Mouse (Mus musculus) kidney, embryonic 15.5 days (tissue): ENCODE results near the gene Prss36. TPM values are rescaled to one million over a fixed set of nuclear protein-coding genes. Genes with fewer than 3 reads are reported as not detected.

ENCODE experiments used
- ATAC-seq: fragments of 200-750 bp; cut with Nextera tagmentation; replicated peaks from 2 replicates; pipeline ENCODE4 v1.8.0; 2017; ENCODE audit warnings: moderate TSS enrichment; ENCODE audit not compliant: low FRiP score
- H3K27ac ChIP-seq: fragments of 300-500 bp; sonication (generic); 2 replicates; pipeline ENCODE4 v1.5.1; 2015; ENCODE audit warnings: mild to moderate bottlenecking, inconsistent platforms
- H3K27me3 ChIP-seq: fragments of 300-500 bp; sonication (generic); 2 replicates; pipeline ENCODE4 v1.6.1; 2015; ENCODE audit warnings: inconsistent platforms
- H3K36me3 ChIP-seq: fragments of 300-500 bp; sonication (generic); 2 replicates; pipeline ENCODE4 v1.6.1; 2015; ENCODE audit warnings: inconsistent platforms
- H3K4me1 ChIP-seq: fragments of 300-500 bp; sonication (generic); 2 replicates; pipeline ENCODE4 v1.6.1; 2015; ENCODE audit warnings: inconsistent platforms
- H3K4me2 ChIP-seq: fragments of 300-500 bp; sonication (generic); 2 replicates; pipeline ENCODE4 v1.6.1; 2015; ENCODE audit warnings: moderate library complexity, mild to moderate bottlenecking, inconsistent platforms
- H3K4me3 ChIP-seq: fragments of 300-500 bp; sonication (generic); replicated peaks from 2 replicates; pipeline ENCODE4 v1.5.1; 2015; ENCODE audit warnings: mild to moderate bottlenecking, inconsistent platforms
- H3K9ac ChIP-seq: fragments of 300-500 bp; sonication (generic); 2 replicates; pipeline ENCODE4 v1.6.1; 2015; ENCODE audit warnings: mild to moderate bottlenecking, inconsistent platforms
- H3K9me3 ChIP-seq: fragments of 300-500 bp; sonication (generic); replicated peaks from 2 replicates; pipeline ENCODE4 v1.6.1; 2016; ENCODE audit warnings: inconsistent platforms
- WGBS: fragments of 180-500 bp; shearing (Covaris S2); methylation state at CpG from one replicate; pipeline ENCODE4 v1.1.7; 2015; ENCODE audit warnings: mixed read lengths; 5-methylcytosine and 5-hydroxymethylcytosine counted together
- polyA plus RNA-seq: library from polyadenylated mRNA; unstranded; fragments of >200 nt; fragmentation: Nextera tagmentation; extraction: Ambion mirVana; gene quantifications from 2 replicates; pipeline ENCODE4 v1.2.1, GENCODE M21; 2015

Gene Prss36
- polyA plus RNA-seq, 1 experiment from 2014 or later = 11.5 TPM

DNA sequence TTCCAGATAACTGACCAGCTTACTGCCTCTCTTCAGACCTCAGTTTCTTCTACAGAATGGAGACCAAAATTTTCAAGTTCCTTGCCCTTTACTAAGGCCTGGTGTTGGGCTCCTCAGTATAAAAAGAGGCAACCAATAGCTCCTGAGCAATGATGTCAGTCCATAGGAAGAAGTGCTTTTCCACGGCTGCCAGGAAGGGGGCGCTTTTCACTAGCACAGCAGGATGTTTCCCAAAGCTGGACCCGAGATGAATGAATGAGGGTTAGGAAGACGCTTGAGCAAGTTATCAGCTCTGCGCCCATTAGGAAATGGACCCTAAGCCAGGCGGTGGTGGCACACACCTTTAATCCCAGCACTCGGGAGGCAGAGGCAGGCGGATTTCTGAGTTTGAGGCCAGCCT, 25.0 kb downstream of the Prss36 start:
- peaks cover 26% of the 10 kb centered on the region for H3K4me1 ChIP-seq
- peaks cover 78% of the 10 kb centered on the region for H3K36me3 ChIP-seq
- no peak overlapping the region for H3K9ac ChIP-seq
- no peak overlapping the region for H3K27ac ChIP-seq
- 68% methylated on average over 8 of the region's 8 CpGs for WGBS
- ATAC-seq = no peak
- H3K27me3 ChIP-seq = no peaks in the 10 kb centered on the region
- H3K4me3 ChIP-seq = no peak overlapping the region
- H3K4me2 ChIP-seq = no peak overlapping the region
- no peaks in the 10 kb centered on the region for H3K9me3 ChIP-seq

DNA sequence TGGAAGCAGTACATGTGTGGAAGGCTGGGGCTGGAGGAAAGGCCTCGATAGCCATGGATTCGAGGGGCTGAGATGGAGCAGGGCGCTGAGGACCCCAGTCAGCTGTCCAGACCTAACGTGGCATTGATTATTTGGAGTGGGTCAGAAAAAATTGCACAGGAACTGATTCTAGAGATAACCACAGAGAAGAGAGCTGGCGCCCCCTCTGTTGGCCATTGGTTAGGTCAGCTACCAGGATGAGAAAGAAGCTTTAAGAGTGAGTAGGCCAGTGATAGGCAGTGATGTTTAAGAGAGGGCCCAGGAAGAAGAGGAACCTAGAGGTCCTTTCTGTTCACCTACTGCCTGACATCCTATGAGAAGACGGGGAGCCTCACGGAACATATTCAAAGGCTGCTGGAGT, 27.2 kb downstream of the Prss36 start:
- H3K27ac ChIP-seq = no peak overlapping the region
- H3K4me1 ChIP-seq = peaks cover 5% of the 10 kb centered on the region
- no peak overlapping the region for H3K4me3 ChIP-seq
- H3K36me3 ChIP-seq = peaks cover 77% of the 10 kb centered on the region
- H3K9ac ChIP-seq = no peak overlapping the region
- 86% methylated on average over 7 of the region's 7 CpGs for WGBS
- H3K27me3 ChIP-seq = no peaks in the 10 kb centered on the region
- no peaks in the 10 kb centered on the region for H3K9me3 ChIP-seq
- H3K4me2 ChIP-seq = no peak overlapping the region
- ATAC-seq = no peak

DNA sequence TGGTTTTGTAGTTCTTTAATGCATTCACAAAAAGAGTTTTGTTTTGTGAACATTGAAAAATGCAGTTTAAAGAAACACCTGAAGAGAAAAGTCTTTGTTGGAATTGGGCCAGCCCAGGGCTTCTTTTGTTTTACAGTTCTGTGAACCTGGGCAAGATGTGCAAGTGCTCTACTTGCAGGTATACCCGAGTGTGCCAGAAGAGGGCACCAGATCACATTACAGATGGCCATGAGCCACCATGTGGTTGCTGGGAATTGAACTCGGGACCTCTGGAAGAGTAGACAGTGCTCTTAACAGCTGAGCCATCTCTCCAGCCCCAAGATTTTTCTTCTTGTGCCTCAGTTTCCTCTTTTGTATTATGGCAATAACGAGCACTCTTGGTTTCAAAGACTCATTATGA, 28.3 kb downstream of the Prss36 start:
- H3K4me2 ChIP-seq = no peak overlapping the region
- H3K9me3 ChIP-seq = no peaks in the 10 kb centered on the region
- H3K4me1 ChIP-seq = peaks cover 3% of the 10 kb centered on the region
- no peak for ATAC-seq
- no peaks in the 10 kb centered on the region for H3K27me3 ChIP-seq
- H3K9ac ChIP-seq = no peak overlapping the region
- H3K4me3 ChIP-seq = no peak overlapping the region
- 53% methylated on average over 3 of the region's 3 CpGs for WGBS
- H3K36me3 ChIP-seq = peaks cover 70% of the 10 kb centered on the region
- no peak overlapping the region for H3K27ac ChIP-seq

DNA sequence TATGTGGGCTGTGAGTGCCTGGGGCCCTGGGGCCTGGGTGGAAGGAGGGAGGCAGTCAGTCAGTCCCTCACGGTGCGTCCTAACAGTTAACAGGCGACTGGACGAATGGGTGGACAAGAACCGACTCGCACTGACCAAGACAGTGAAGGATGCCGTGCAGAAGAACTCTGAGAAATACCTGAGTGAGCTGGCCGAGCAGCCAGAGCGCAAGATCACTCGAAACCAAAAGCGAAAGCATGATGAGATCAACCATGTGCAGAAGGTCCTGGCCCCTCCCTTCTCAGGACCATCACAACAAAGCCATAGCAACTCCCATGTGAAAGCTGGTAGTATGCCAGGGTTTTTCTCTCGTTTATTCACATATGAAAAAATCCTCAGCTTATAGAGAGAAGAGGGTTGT, 31.2 kb downstream of the Prss36 start:
- no peak overlapping the region for H3K27ac ChIP-seq
- H3K4me1 ChIP-seq = peaks cover 14% of the 10 kb centered on the region
- ATAC-seq = no peak
- peaks cover 45% of the 10 kb centered on the region for H3K36me3 ChIP-seq
- no peak overlapping the region for H3K9ac ChIP-seq
- H3K9me3 ChIP-seq = no peaks in the 10 kb centered on the region
- no peak overlapping the region for H3K4me2 ChIP-seq
- H3K4me3 ChIP-seq = no peak overlapping the region
- no peaks in the 10 kb centered on the region for H3K27me3 ChIP-seq
- 93% methylated on average over 12 of the region's 12 CpGs for WGBS

DNA sequence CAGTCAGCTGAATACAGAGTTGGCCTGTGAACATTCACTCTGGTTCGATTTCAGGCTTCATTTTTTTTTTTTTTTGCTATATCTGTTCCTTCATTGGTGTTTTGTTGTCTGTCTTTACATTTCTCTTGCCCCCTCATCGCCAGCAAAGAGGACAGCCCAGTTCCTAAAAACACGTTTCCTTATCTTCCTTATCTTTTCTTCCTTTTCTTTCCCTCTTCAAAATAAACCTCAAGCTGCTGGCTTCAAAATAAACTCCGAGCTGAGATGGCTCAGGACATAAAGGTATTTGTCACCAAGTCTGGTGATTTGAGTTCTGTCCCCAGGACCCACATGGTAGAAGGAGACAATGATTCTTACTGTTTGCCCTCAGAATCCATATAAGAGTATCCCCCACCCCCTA, 33.6 kb downstream of the Prss36 start:
- peaks cover 14% of the 10 kb centered on the region for H3K4me1 ChIP-seq
- peak overlapping the region; percentile 85 for H3K4me3 ChIP-seq
- peaks cover 58% of the 10 kb centered on the region for H3K36me3 ChIP-seq
- peak overlapping the region; percentile 91 for H3K27ac ChIP-seq
- peak overlapping the region; percentile 82 for H3K9ac ChIP-seq
- ATAC-seq = no peak
- H3K4me2 ChIP-seq = peak overlapping the region; percentile 82
- H3K9me3 ChIP-seq = no peaks in the 10 kb centered on the region
- WGBS = 23% methylated on average over 4 of the region's 4 CpGs
- no peaks in the 10 kb centered on the region for H3K27me3 ChIP-seq

DNA sequence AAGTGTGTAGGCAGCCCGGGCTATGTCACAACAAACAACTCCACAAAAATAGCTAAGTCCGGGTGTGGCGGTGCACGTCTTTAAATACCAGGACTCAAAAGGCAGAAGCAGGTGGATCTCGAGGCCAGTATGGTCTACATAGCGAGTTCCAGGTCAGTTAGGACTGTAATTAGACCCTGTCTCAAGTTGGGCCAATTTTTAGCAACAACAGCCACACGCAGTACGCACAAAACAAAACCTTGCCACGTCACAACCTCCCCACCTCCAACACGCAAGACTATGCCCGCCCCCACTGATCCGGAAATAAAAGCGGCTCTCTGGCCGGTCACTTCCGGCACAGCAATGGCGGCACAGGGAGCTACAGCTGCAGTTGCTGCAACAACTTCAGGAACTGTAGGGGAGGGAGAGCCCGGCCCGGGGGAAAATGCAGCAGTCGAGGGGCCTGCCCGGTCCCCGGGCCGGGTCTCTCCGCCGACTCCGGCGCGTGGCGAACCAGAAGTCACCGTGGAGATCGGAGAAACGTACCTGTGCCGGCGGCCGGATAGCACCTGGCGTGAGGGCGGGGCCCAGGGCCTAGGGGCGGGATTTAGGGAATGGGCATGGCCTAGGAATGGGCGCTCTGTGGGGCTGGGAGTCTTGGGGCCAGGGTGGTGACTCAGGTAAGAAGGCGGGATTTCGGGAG, 34.2 kb downstream of the Prss36 start, which contains the start of gene Kat8:
TSS of gene Kat8 (plus strand) at position 327 of the 682 bp plus-strand sequence.
- H3K36me3 ChIP-seq = peaks cover 58% of the 10 kb centered on the region
- H3K9ac ChIP-seq = peak within 1 kb of the TSS; percentile 82
- no peaks in the 10 kb centered on the region for H3K27me3 ChIP-seq
- H3K4me3 ChIP-seq = peak within 1 kb of the TSS; percentile 85
- H3K4me2 ChIP-seq = peak within 1 kb of the TSS; percentile 82
- peak within 1 kb of the TSS; percentile 91 for H3K27ac ChIP-seq
- peak; percentile 97 for ATAC-seq
- no peaks in the 10 kb centered on the region for H3K9me3 ChIP-seq
- H3K4me1 ChIP-seq = peaks cover 14% of the 10 kb centered on the region
- 1% methylated on average over 40 of the region's 40 CpGs for WGBS

DNA sequence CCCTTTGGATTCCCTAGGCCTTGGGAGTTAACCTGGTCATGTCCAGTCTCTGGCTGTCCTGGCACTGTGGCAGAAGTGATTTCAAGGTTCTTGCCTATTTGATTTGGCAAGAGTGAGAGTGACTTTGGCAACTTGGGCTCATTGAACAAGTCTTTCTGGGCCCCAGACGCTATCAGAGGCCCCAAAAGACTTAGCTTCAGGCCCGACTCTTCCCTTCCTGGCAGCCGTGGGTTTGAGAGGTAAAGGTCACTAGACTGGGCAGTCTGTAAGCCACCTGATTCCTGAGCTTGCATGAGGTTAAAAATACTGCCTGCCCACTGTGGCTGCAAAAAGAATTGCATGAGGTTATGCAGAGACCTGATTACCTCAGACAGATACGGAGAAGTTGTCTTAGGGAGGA, 37.9 kb downstream of the Prss36 start:
- no peaks in the 10 kb centered on the region for H3K9me3 ChIP-seq
- no peak for ATAC-seq
- no peaks in the 10 kb centered on the region for H3K27me3 ChIP-seq
- H3K36me3 ChIP-seq = peaks cover 54% of the 10 kb centered on the region
- H3K4me3 ChIP-seq = no peak overlapping the region
- H3K9ac ChIP-seq = no peak overlapping the region
- no peak overlapping the region for H3K27ac ChIP-seq
- H3K4me2 ChIP-seq = no peak overlapping the region
- WGBS = 90% methylated on average over 4 of the region's 4 CpGs
- peaks cover 32% of the 10 kb centered on the region for H3K4me1 ChIP-seq

DNA sequence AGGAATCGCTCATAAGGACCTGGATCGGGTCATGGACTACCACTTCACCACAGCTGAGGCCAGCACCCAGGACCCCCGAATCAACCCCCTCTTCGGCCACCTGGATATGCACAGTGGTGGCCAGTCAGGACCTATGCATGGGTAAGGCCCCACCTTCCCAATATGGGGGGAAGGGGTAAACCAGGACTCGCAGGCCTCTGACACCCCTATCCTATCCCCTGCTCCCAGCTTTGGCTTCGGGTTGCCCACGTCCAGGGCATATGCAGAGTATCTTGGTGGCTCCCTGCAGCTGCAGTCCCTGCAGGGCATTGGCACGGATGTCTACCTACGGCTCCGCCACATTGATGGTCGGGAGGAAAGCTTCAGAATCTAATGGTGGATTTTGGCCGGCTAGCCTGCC, 38.6 kb downstream of the Prss36 start:
- H3K27me3 ChIP-seq = no peaks in the 10 kb centered on the region
- peaks cover 26% of the 10 kb centered on the region for H3K4me1 ChIP-seq
- no peaks in the 10 kb centered on the region for H3K9me3 ChIP-seq
- no peak overlapping the region for H3K27ac ChIP-seq
- no peak overlapping the region for H3K4me3 ChIP-seq
- H3K9ac ChIP-seq = no peak overlapping the region
- peaks cover 54% of the 10 kb centered on the region for H3K36me3 ChIP-seq
- ATAC-seq = no peak
- WGBS = 94% methylated on average over 12 of the region's 12 CpGs
- no peak overlapping the region for H3K4me2 ChIP-seq

DNA sequence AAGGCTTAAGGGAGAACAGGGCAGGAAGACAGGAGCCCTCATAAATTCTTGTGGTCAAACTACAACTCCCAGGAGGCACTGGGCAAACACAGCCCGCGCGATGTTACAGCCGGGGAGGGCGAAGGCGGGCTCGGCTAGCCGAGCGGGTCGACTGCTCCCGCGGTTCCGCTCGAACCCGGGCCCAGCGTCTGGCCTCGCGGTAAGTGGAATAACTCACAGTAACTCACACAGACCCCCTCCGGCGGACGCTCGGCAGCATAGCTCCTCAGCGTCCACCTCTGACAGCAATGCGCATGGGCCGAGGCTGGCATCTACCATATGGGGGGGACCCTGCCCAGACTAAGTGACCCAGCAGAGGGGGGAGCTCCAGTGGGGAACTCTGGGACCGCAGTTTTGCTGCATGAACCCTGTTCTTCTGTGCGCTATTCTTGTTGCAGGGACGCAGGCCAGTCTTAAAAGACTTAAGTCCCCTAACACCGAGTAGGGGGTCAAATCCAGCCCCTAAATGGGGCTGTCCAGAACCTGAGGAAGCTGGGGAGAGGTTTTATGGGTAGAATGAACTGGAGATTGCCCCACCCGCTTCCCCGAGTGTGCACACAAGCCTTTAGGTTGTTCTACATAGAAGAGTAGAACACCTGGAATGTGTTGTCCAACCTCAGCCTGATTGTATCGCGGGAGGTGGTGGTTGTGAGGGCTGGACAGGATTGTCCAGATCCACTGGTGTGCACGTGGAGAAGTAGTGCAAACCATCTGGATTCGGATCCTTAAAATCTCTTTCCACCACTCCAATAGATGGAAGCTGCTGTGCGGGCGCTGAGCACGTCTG, 42.3 kb downstream of the Prss36 start, which contains the start of gene Bckdk:
TSS of gene Bckdk (plus strand) at position 112 of the 826 bp plus-strand sequence.
- 0 out of 2 replicates have a peak, but pooled peaks cover 4% of the 10 kb centered on the region for H3K27me3 ChIP-seq
- peak; percentile 93 for ATAC-seq
- peak within 1 kb of the TSS; percentile 92 for H3K27ac ChIP-seq
- peaks cover 43% of the 10 kb centered on the region for H3K36me3 ChIP-seq
- peak within 1 kb of the TSS; percentile 73 for H3K4me2 ChIP-seq
- H3K4me1 ChIP-seq = peaks cover 18% of the 10 kb centered on the region
- H3K9me3 ChIP-seq = no peaks in the 10 kb centered on the region
- 6% methylated on average over 38 of the region's 38 CpGs for WGBS
- H3K4me3 ChIP-seq = peak within 1 kb of the TSS; percentile 87
- peak within 1 kb of the TSS; percentile 85 for H3K9ac ChIP-seq

DNA sequence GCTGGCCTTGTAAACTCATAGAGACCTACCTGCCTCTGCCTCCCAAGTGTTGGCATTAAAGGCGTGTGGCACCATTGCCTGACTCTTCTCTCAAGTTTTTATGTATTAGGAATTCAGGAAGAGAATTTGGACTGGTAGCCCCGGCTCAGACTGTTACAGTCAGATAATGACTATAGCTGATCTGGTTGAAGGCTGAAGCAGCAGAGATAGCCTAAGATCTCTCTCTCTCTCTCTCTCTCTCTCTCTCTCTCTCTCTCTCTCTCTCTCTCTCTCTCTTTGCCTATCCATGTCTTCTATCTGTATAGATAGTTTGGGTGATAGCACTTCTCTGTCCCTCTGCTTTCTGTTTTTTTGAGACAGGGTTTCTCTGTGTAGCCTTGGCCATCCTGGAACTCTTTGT, 44.8 kb downstream of the Prss36 start:
- WGBS = 82% methylated on average over 2 of the region's 2 CpGs
- Histone ChIP-seq H3K9me3 (no peaks in the 10 kb centered on the region), H3K9ac (no peak overlapping the region), H3K4me2 (no peak overlapping the region), H3K4me1 (peaks cover 18% of the 10 kb centered on the region), H3K27me3 (0 out of 2 replicates have a peak, but pooled peaks cover 4% of the 10 kb centered on the region), H3K36me3 (peaks cover 19% of the 10 kb centered on the region), H3K4me3 (no peak overlapping the region), H3K27ac (no peak overlapping the region)
- ATAC-seq = no peak

DNA sequence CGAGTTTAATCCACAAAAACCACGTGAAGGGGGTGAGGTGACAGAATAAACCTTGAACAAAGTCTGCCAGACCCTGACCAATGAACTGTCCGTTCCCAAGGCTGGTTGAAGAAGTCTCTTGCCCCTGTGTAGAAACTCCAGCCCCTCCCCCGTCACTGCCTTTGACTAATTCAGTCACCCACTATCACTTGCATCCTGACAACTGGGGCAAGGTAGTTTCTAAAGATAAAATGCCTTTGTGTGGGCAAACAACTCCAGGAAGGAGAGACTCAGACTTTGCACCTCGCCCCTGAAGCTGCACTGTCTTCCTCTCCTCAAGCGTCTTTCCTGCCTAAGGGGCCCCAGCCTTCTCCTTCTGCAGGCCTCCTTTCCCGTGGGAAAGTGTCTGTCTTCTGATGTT, 46.5 kb downstream of the Prss36 start:
- no peaks in the 10 kb centered on the region for H3K9me3 ChIP-seq
- no peak for ATAC-seq
- no peak overlapping the region for H3K4me2 ChIP-seq
- H3K27ac ChIP-seq = peak overlapping the region; percentile 4; the same call in 1 of the 2 replicates
- 35% methylated on average over 7 of the region's 7 CpGs for WGBS
- no peak overlapping the region for H3K9ac ChIP-seq
- H3K27me3 ChIP-seq = 0 out of 2 replicates have a peak, but pooled peaks cover 4% of the 10 kb centered on the region
- H3K36me3 ChIP-seq = peaks cover 1% of the 10 kb centered on the region; the same call in 1 of the 2 replicates
- no peak overlapping the region for H3K4me3 ChIP-seq
- H3K4me1 ChIP-seq = peaks cover 8% of the 10 kb centered on the region
